Mouse (Mus musculus): ENCODE measurements around the gene Bicc1. TPM values are rescaled to one million over a fixed set of nuclear protein-coding genes. Genes with fewer than 3 reads are reported as not detected.

Gene Bicc1
- total RNA-seq, 2 experiments from 2014 or later: 37.6 to 38.4 TPM

Other genes starting within 250 kb of the Bicc1 start
- gene Tfam, start 78.6 kb upstream of the Bicc1 start, total RNA-seq (2021): 10 to 100 TPM; 59.3 to 59.6 TPM
- 10 to 100 TPM; 42.6 to 43.5 TPM for gene Ube2d1, start 125.6 kb upstream of the Bicc1 start, total RNA-seq (2021)
- gene Cisd1, start 185.3 kb upstream of the Bicc1 start, total RNA-seq (2021): 100 to 1,000 TPM; 178 to 194 TPM
- 10 to 100 TPM; 12.3 to 14.2 TPM for gene Ipmk, start 188.1 kb upstream of the Bicc1 start, total RNA-seq (2021)